Mouse (Mus musculus) C2C12 (cell line): Measurements from ENCODE around the gene Klhl21. TPM values are rescaled to one million over a fixed set of nuclear protein-coding genes. Genes with fewer than 3 reads are reported as not detected.

Source experiments
- H3K27me3 ChIP-seq: one replicate; pipeline ENCODE4 v1.6.1; 2011; ENCODE audit not compliant: control insufficient read depth, insufficient read depth, insufficient read length
- H3K36me3 ChIP-seq: one replicate; pipeline ENCODE4 v1.6.1; 2011; ENCODE audit not compliant: control insufficient read depth, insufficient read depth
- H3K4me3 ChIP-seq: one replicate; pipeline ENCODE4 v1.5.1; 2011; ENCODE audit warnings: mild to moderate bottlenecking, control low read depth; ENCODE audit not compliant: poor library complexity, insufficient read depth, severe bottlenecking
- H3K79me2 ChIP-seq: one replicate; pipeline ENCODE4 v1.6.1; 2011; ENCODE audit not compliant: control insufficient read depth, insufficient read depth
- H3K79me3 ChIP-seq: one replicate; pipeline ENCODE4 v1.6.1; 2011; ENCODE audit warnings: low read depth, control low read depth
- H3ac ChIP-seq: one replicate; pipeline ENCODE3; 2011; ENCODE audit warnings: low read depth; ENCODE audit not compliant: control insufficient read depth, insufficient read length
- CEBPB ChIP-seq: IDR thresholded peaks from one replicate; pipeline ENCODE4 v1.6.1; 2011; ENCODE audit warnings: low read depth, mild to moderate bottlenecking, control low read depth, moderate library complexity
- CTCF ChIP-seq: IDR thresholded peaks from one replicate; pipeline ENCODE4 v1.5.1; 2011; ENCODE audit not compliant: control insufficient read depth, insufficient read depth, insufficient read length
- FOSL1 ChIP-seq: IDR thresholded peaks from one replicate; pipeline ENCODE4 v1.8.0; 2011; ENCODE audit warnings: mild to moderate bottlenecking, low read length; ENCODE audit not compliant: poor library complexity, insufficient read depth, severe bottlenecking
- MAX ChIP-seq: IDR thresholded peaks from one replicate; pipeline ENCODE4 v1.6.1; 2011; ENCODE audit warnings: mild to moderate bottlenecking, control low read depth
- MYOD1 ChIP-seq: IDR thresholded peaks from one replicate; pipeline ENCODE4 v1.6.1; 2011; ENCODE audit warnings: low read depth; ENCODE audit not compliant: control insufficient read depth, insufficient read length
- MYOG ChIP-seq: IDR thresholded peaks from one replicate; pipeline ENCODE4 v1.6.1; 2011; ENCODE audit not compliant: control insufficient read depth, insufficient read length; ENCODE audit errors: extremely low read depth
- USF1 ChIP-seq: IDR thresholded peaks from one replicate; pipeline ENCODE4 v1.6.1; 2011; ENCODE audit warnings: low read depth, mild to moderate bottlenecking, control low read depth, moderate library complexity
- polyA plus RNA-seq: library from polyadenylated mRNA; unstranded; fragments of >200 nt; fragmentation: generic; extraction: Trizol; gene quantifications from one replicate; pipeline ENCODE4 v1.2.1, GENCODE M21; 2012; ENCODE audit warnings: missing spikeins

Gene Klhl21
- polyA plus RNA-seq, 1 experiment, result 36.2 TPM

DNA sequence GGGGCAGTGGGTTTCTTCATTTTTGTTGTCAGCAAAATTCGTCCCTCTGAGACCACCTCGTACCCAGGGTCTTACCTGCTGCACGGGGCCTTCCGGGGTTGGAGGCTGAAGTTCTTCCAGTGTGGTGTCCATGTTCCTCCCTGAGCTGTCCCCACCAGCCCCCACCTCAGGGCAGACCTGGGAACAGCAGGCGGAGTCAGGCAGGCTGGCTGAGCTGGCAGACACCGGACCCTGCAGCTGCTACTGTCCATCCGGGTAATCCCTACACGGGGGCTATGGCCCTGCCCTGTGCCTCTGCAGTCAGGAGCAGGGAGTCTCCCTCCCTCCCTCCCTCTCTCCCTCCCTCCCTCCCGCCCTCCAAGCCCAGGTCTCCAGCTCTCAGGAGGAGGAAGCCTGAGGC, 25.0 kb upstream of the Klhl21 start:
- Histone ChIP-seq H3ac (peak overlapping the region; percentile 46), H3K79me3 (no peaks in the 10 kb centered on the region), H3K4me3 (no peak overlapping the region), H3K27me3 (no peaks in the 10 kb centered on the region), H3K36me3 (peaks cover 32% of the 10 kb centered on the region), H3K79me2 (peaks cover 22% of the 10 kb centered on the region)
- TF ChIP-seq MYOD1, result peak; percentile 99
- no peak for TF ChIP-seq FOSL1

DNA sequence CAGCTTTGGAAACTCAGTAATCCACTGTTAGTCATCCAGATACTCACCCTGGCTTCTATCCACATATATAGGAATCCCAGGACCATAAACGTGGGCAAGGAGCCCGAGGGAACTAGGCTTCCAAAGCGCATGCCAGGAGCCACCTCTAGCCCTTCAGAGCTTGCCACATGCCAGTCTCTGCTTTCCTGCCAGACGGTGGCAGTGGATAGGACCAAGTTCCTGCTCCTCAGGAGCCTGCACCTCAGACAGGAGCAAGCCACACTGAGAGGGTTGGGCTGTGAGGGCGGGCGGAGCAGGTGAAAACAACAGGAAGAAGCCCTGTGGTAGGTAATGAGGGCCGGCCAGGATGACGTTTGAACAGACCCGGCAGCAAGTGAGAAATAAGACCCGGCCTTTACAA, 22.7 kb upstream of the Klhl21 start:
- Histone ChIP-seq H3K27me3 (no peaks in the 10 kb centered on the region), H3K4me3 (no peak overlapping the region), H3K36me3 (peaks cover 19% of the 10 kb centered on the region), H3K79me3 (no peaks in the 10 kb centered on the region), H3ac (no peak overlapping the region), H3K79me2 (peaks cover 34% of the 10 kb centered on the region)
- TF ChIP-seq CTCF (no peak), FOSL1 (no peak), MYOD1 (no peak), MYOG (no peak), MAX (no peak), USF1 (no peak), CEBPB (no peak)

DNA sequence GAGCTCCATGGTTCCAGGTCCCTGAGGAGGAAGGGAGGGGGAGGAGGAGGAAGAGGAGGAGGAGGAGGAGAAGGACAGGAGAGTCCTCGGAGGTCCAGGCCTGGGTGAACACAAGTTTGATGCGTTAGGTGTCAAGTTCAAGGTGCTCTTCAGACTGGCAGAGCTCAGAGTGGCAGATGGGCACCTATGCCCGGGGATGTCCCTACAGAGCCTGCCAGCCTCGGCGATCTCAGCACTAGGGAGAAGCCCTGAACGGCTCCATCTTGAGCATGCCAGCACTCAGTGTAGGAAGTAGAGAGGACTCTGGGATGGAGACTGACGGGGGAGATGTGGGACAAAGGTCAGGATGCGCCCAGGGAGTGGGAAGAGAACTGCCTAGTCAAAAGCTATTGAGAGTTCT, 22.0 kb upstream of the Klhl21 start:
- Histone ChIP-seq H3K4me3 (no peak overlapping the region), H3K79me2 (peaks cover 34% of the 10 kb centered on the region), H3K79me3 (no peaks in the 10 kb centered on the region), H3K36me3 (peaks cover 21% of the 10 kb centered on the region), H3K27me3 (no peaks in the 10 kb centered on the region), H3ac (no peak overlapping the region)
- no peak for TF ChIP-seq CTCF
- no peak for TF ChIP-seq MYOG
- no peak for TF ChIP-seq USF1

DNA sequence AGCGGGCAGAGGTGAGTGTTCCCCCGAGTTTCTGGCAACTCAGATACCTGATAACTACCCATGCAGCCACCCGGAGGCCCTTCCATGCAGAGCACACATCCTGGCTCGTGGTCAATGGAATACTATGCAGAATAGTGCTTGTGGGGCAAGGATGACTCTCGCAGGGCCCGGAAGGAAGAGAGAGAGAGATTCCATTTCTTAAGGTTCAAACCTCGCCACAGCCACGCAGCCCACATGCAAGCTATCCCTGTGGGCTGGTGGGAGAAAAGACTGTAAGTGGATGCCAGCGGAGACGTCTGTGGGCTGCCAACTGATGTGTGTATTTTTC, 20.6 kb upstream of the Klhl21 start:
- Histone ChIP-seq H3K79me3 (peaks cover 3% of the 10 kb centered on the region), H3K36me3 (peaks cover 26% of the 10 kb centered on the region), H3K4me3 (peak overlapping the region; percentile 60), H3K79me2 (peaks cover 46% of the 10 kb centered on the region), H3K27me3 (no peaks in the 10 kb centered on the region), H3ac (peak overlapping the region; percentile 89)
- TF ChIP-seq FOSL1 (no peak), MAX (no peak), CTCF (no peak), USF1 (no peak)

DNA sequence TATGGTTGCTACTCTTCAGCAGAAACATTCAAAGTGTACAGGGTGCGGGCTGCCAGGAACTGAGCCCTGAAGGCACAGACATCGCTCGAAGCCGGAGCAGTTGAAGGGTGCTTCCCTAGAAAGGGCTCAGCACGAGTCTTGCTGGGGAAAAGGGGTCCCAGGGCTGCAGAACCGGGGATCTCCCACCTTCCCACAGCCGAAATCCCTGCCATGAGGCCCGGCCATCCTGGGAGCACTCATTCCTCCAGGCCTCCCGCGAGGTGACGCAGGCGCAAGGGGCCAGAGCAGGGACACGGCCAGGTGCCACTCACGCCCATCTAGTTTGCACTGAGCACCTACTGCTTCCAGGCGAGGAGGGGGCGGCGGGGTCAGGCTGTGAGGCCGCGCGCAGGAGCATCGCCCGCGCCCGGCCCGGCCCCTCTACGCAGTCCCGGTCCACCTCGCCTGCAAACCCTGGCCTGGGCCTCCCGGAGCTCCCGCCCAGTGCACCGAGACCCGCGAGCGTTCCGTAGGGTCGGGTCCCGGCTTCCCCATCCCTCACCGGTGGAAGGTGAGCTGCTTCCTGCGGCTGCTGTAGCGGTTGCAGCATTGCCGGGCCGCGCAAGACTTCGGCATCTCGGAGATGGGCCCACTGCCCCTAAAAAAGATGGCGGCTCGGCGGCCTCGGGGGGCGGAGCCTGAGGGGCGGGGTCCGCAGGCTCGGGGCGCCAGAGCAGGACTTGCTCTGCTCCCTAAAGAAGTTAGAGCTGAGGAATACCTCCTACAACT, 20.1 kb upstream of the Klhl21 start, which contains the start of gene Thap3:
TSS of gene Thap3 (minus strand) at position 656 of the 768 bp plus-strand sequence.
- peaks cover 31% of the 10 kb centered on the region for H3K36me3 ChIP-seq
- TF ChIP-seq USF1, result no peak
- TF ChIP-seq MYOD1, result no peak
- TF ChIP-seq CTCF, result no peak
- no peaks in the 10 kb centered on the region for H3K27me3 ChIP-seq
- peak within 1 kb of the TSS; percentile 89 for H3ac ChIP-seq
- peaks cover 3% of the 10 kb centered on the region for H3K79me3 ChIP-seq
- H3K4me3 ChIP-seq, result peak within 1 kb of the TSS; percentile 60
- peaks cover 52% of the 10 kb centered on the region for H3K79me2 ChIP-seq

DNA sequence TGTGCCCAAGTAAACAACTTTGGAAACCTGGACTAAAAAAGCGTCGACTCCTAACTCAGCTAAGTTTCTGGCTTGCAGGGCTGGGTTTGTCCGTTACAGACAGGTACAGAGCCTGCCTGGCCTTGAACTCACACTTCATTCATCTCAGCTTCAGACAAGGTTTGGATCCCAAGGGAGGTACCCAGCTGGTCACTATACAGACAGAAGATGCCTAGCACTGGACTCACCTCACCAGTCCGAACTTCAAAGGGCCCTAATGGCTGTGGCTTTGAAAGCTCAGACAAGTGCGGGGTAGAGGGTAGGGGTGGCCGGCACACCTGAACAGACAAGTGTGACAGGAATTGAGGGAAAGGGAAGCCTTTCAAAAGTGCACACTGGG, 19.5 kb upstream of the Klhl21 start:
- peaks cover 7% of the 10 kb centered on the region for H3K79me3 ChIP-seq
- H3ac ChIP-seq, result peak overlapping the region; percentile 1
- no peak for TF ChIP-seq FOSL1
- no peak for TF ChIP-seq MAX
- no peak for TF ChIP-seq CEBPB
- no peak for TF ChIP-seq CTCF
- no peak for TF ChIP-seq MYOG
- TF ChIP-seq MYOD1, result no peak
- TF ChIP-seq USF1, result no peak
- H3K79me2 ChIP-seq, result peaks cover 57% of the 10 kb centered on the region
- H3K36me3 ChIP-seq, result peaks cover 32% of the 10 kb centered on the region
- no peak overlapping the region for H3K4me3 ChIP-seq
- H3K27me3 ChIP-seq, result no peaks in the 10 kb centered on the region
